Mouse (Mus musculus) olfactory bulb, adult 2 months (tissue): ENCODE data around the gene Ano6. TPM values are rescaled to one million over a fixed set of nuclear protein-coding genes. Genes with fewer than 3 reads are reported as not detected.

Source experiments
- H3K27ac ChIP-seq: fragments of 200-500 bp; 2 replicates; pipeline ENCODE4 v1.5.1; 2012; ENCODE audit warnings: low read depth, low read length; ENCODE audit not compliant: insufficient read depth
- H3K4me1 ChIP-seq: fragments of 200-500 bp; 2 replicates; pipeline ENCODE4 v1.6.1; 2012; ENCODE audit warnings: low read length; ENCODE audit not compliant: control insufficient read depth, insufficient read depth
- H3K4me3 ChIP-seq: fragments of 200-500 bp; 2 replicates; pipeline ENCODE4 v1.5.1; 2012; ENCODE audit warnings: mild to moderate bottlenecking, low read depth, low read length, moderate library complexity; ENCODE audit not compliant: insufficient read depth
- CTCF ChIP-seq: fragments of 200-500 bp; IDR thresholded peaks from 2 replicates; pipeline ENCODE4 v1.5.1; 2012; ENCODE audit warnings: low read depth, mild to moderate bottlenecking, low read length, moderate library complexity; ENCODE audit not compliant: insufficient read depth
- POLR2A ChIP-seq: fragments of 200-500 bp; IDR thresholded peaks from 2 replicates; pipeline ENCODE4 v1.6.1; 2012; ENCODE audit warnings: mild to moderate bottlenecking, low read depth, low read length, moderate library complexity; ENCODE audit not compliant: insufficient read depth
- WGBS: fragments of 180-500 bp; shearing (Covaris S2); methylation state at CpG from one replicate; pipeline ENCODE4 v1.1.7; 2018; 5-methylcytosine and 5-hydroxymethylcytosine counted together
- polyA plus RNA-seq: library from polyadenylated mRNA; stranded (reverse); fragments of >200 nt; gene quantifications from 2 replicates; pipeline ENCODE4 v1.2.4, GENCODE M21; 2012; ENCODE audit warnings: low replicate concordance; ENCODE audit not compliant: missing spikeins, insufficient read depth, insufficient read length

Ano6 gene
- polyA plus RNA-seq, 1 experiment = not detected

DNA sequence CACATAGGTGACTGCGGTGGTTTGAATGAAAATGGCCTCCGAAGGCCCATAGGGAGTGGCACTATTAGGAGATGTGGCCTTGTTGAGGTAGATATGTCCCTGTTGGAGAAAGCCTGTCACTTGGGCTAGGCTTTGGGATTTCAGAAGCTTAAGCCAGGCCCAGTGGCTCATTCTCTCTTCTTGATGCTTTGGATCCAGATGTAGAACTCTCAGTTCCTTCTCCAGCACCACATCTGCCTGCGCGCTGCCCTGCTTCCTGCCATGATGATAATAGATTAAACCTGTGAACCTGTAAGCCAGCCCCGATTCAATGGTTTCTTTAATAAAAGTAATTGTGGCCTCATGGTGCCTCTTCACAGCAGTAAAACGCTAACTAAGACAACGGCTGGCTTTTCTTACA, 7.6 kb downstream of the Ano6 start:
- 91% methylated on average over 7 of the region's 7 CpGs for WGBS
- H3K4me1 ChIP-seq = peaks cover 41% of the 10 kb centered on the region
- no peak overlapping the region for H3K4me3 ChIP-seq
- no peak overlapping the region for H3K27ac ChIP-seq
- TF ChIP-seq POLR2A = no peak
- TF ChIP-seq CTCF = no peak

DNA sequence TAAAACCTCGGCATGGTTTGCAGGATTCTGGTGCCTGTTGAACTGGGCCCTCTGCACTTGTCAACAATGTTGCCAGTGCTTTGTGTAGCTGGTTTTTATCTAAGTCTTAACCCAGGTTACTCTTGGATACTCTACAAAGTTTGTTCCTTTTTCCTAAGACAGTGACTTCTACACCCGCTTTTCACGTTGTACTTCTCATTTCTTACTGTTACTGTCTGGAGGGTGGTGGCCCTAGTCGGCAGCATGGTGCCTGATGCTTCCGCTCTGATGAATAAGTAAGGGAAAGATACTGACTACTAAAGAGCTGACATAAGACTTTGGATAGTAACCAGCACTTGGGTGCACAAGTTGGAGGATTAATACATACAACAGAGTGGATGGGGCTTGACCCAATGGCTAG, 9.0 kb downstream of the Ano6 start:
- TF ChIP-seq POLR2A (no peak), CTCF (no peak)
- Histone ChIP-seq H3K4me1 (peaks cover 40% of the 10 kb centered on the region), H3K27ac (no peak overlapping the region), H3K4me3 (no peak overlapping the region)
- WGBS = 84% methylated on average over 5 of the region's 5 CpGs

DNA sequence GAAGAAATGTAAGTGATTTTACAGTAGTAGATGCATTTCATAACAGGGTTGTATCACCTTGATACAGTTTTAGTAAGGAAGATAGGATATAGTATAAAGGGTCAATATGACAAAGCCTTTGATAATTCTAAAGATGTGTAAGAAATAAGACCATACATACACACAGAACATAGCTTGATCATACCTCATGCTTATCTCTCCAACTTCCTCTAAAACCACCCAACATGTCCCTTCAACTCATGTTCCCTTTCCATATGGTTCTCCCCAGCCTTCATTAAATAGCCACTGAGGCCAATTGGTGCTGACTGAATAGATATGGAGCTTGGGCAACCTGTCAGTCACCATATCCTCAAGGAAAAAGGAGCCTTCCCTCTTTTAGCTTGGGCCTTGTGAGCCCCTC, 9.4 kb downstream of the Ano6 start:
- Histone ChIP-seq H3K27ac (peak overlapping the region; percentile 27; the same call in 1 of the 2 replicates), H3K4me3 (no peak overlapping the region), H3K4me1 (peaks cover 42% of the 10 kb centered on the region)
- TF ChIP-seq CTCF (no peak), POLR2A (no peak)

- 49% methylated on average over 21 of the region's 21 CpGs for WGBS
- H3K4me1 ChIP-seq = peaks cover 43% of the 10 kb centered on the region
- no peak overlapping the region for H3K4me3 ChIP-seq
- H3K27ac ChIP-seq = peak overlapping the region; percentile 98
- TF ChIP-seq CTCF (no peak), POLR2A (no peak)
Observed at GRCm38 (mm10) chr15:95801261-95801979, 10.8 kb downstream of the Ano6 start.

- Histone ChIP-seq H3K4me3 (no peak overlapping the region), H3K27ac (peak overlapping the region; percentile 98), H3K4me1 (peaks cover 43% of the 10 kb centered on the region)
- WGBS = 37% methylated on average over 6 of the region's 6 CpGs
- TF ChIP-seq CTCF (no peak), POLR2A (no peak)
Observed at GRCm38 (mm10) chr15:95802140-95802539, 11.5 kb downstream of the Ano6 start.

- Histone ChIP-seq H3K4me3 (no peak overlapping the region), H3K27ac (peak overlapping the region; percentile 98), H3K4me1 (peaks cover 41% of the 10 kb centered on the region)
- TF ChIP-seq POLR2A (no peak), CTCF (no peak)
- 36% methylated on average over 2 of the region's 2 CpGs for WGBS
Observed at GRCm38 (mm10) chr15:95802762-95803161, 12.1 kb downstream of the Ano6 start.

GRCm38 (mm10) chr15:95803484-95803883, 12.8 kb downstream of the Ano6 start:
- no peak for TF ChIP-seq POLR2A
- WGBS = 68% methylated on average over 3 of the region's 3 CpGs
- no peak overlapping the region for H3K27ac ChIP-seq
- no peak overlapping the region for H3K4me3 ChIP-seq
- peaks cover 41% of the 10 kb centered on the region for H3K4me1 ChIP-seq

- 13% methylated on average over 7 of the region's 7 CpGs for WGBS
- H3K27ac ChIP-seq = peak overlapping the region; percentile 82
Observed at GRCm38 (mm10) chr15:95804255-95804654, 13.6 kb downstream of the Ano6 start.

GRCm38 (mm10) chr15:95805022-95805471, 14.4 kb downstream of the Ano6 start:
- TF ChIP-seq POLR2A (no peak), CTCF (no peak)
- peak overlapping the region; percentile 82 for H3K27ac ChIP-seq
- peaks cover 37% of the 10 kb centered on the region for H3K4me1 ChIP-seq
- no peak overlapping the region for H3K4me3 ChIP-seq
- WGBS = 49% methylated on average over 5 of the region's 5 CpGs

More at GRCm38 (mm10) chr15:95804255-95804654, 13.6 kb downstream of the Ano6 start:
- TF ChIP-seq POLR2A (no peak), CTCF (no peak)
- Histone ChIP-seq H3K4me3 (no peak overlapping the region), H3K4me1 (peaks cover 39% of the 10 kb centered on the region)
